Mouse (Mus musculus): ENCODE measurements around the gene Rab4b. TPM values are rescaled to one million over a fixed set of nuclear protein-coding genes. Genes with fewer than 3 reads are reported as not detected.
A peak's percentile ranks its signal among the peaks of the same experiment; 100 is the strongest.

Gene Rab4b
- total and polyA plus RNA-seq, 2 experiments from 2014 or later: 60.5 to 138 TPM

DNA sequence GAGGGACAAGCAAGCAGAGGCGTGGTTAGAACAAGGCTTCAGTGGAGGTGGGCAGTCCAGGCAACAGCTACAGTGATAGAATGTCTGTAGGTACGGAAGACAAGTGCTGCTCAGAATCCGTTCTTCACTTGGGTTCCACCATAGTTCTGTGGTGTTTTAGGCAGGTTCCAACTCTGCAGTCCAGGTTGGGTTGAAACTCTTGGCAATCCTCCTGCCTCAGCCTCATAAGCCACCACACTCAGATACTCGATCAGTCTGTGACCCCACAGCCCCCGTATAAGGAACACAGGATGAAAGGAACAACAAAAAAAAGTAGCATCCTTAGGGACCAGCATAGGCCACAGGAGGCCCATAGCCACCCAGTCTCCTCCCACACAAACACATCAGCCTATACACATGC, 13.7 kb upstream of the Rab4b start:
- DNase-seq (ENCODE audit: low spot score): no peak
- no peak overlapping the region for H3K4me2 ChIP-seq (ENCODE audit: low read depth, low read length, poor library complexity, severe bottlenecking)
- H3K27me3 ChIP-seq (ENCODE audit: insufficient read depth, low read length): no peaks in the 10 kb centered on the region
- WGBS: 92% methylated on average over 5 of the region's 5 CpGs
- H3K4me1 ChIP-seq (ENCODE audit: insufficient read depth, low read length): 0 out of 2 replicates have a peak, but pooled peaks cover 7% of the 10 kb centered on the region
- H3K9me3 ChIP-seq (ENCODE audit: low read length): no peaks in the 10 kb centered on the region
- no peak overlapping the region for H3K27ac ChIP-seq (ENCODE audit: low read depth, low read length)
- H3K4me3 ChIP-seq (ENCODE audit: low read depth, low read length): no peak overlapping the region
- no peak for ATAC-seq (ENCODE audit: low FRiP score)
- H3K36me3 ChIP-seq (ENCODE audit: insufficient read depth, low read length): peaks cover 55% of the 10 kb centered on the region
- TF ChIP-seq CTCF (IDR thresholded peaks at IDR 0.05): no peak
- no peak overlapping the region for H3K9ac ChIP-seq (replicated peaks; ENCODE audit: low read length, poor library complexity, severe bottlenecking)

- no peak overlapping the region for H3K9ac ChIP-seq (replicated peaks; ENCODE audit: low read length, poor library complexity, severe bottlenecking)
- 87% methylated on average over 10 of the region's 10 CpGs for WGBS
Observed at GRCm38 (mm10) chr7:27189271-27189931, 10.7 kb upstream of the Rab4b start.

DNA sequence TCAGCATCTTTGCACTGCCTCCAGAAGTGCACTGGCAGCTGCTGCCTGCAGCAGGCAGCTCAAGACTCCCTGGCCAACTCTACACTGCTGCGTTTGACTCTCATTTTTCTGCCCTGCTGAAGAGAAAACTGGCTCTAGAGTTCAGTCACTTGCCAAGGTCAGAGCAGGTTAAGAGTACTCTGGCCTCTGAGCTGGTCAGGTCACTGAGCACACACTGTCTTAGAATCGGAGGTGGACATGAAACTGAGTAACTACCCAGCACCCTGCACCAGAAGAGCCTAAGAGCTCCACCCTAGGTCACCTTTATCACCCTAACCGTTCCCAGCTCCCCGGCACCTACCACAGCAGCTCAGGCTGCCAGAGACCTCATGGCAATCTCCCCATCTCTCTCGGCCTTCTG, 7.3 kb upstream of the Rab4b start:
- Histone ChIP-seq H3K9ac (replicated peaks; ENCODE audit: low read length, poor library complexity, severe bottlenecking) (no peak overlapping the region), H3K27me3 (ENCODE audit: insufficient read depth, low read length) (no peaks in the 10 kb centered on the region), H3K9me3 (ENCODE audit: low read length) (no peaks in the 10 kb centered on the region), H3K4me2 (ENCODE audit: low read depth, low read length, poor library complexity, severe bottlenecking) (no peak overlapping the region), H3K36me3 (ENCODE audit: insufficient read depth, low read length) (peaks cover 53% of the 10 kb centered on the region), H3K27ac (ENCODE audit: low read depth, low read length) (no peak overlapping the region), H3K4me1 (ENCODE audit: insufficient read depth, low read length) (no peaks in the 10 kb centered on the region), H3K4me3 (ENCODE audit: low read depth, low read length) (no peak overlapping the region)
- DNase-seq (ENCODE audit: low spot score) (no peak), ATAC-seq (ENCODE audit: low FRiP score) (no peak)
- 91% methylated on average over 5 of the region's 5 CpGs for WGBS
- no peak for TF ChIP-seq CTCF (IDR thresholded peaks at IDR 0.05)

More at GRCm38 (mm10) chr7:27189271-27189931, 10.7 kb upstream of the Rab4b start:
- ATAC-seq (ENCODE audit: low FRiP score) (no peak), DNase-seq (ENCODE audit: low spot score) (no peak)
- no peaks in the 10 kb centered on the region for H3K27me3 ChIP-seq (ENCODE audit: insufficient read depth, low read length)
- no peak overlapping the region for H3K4me3 ChIP-seq (ENCODE audit: low read depth, low read length)
- no peak overlapping the region for H3K4me2 ChIP-seq (ENCODE audit: low read depth, low read length, poor library complexity, severe bottlenecking)
- H3K27ac ChIP-seq (ENCODE audit: low read depth, low read length): no peak overlapping the region
- no peaks in the 10 kb centered on the region for H3K9me3 ChIP-seq (ENCODE audit: low read length)
- H3K36me3 ChIP-seq (ENCODE audit: insufficient read depth, low read length): peaks cover 75% of the 10 kb centered on the region
- H3K4me1 ChIP-seq (ENCODE audit: insufficient read depth, low read length): 0 out of 2 replicates have a peak, but pooled peaks cover under 1% of the 10 kb centered on the region
- peak; percentile 35 for TF ChIP-seq CTCF (IDR thresholded peaks at IDR 0.05)

DNA sequence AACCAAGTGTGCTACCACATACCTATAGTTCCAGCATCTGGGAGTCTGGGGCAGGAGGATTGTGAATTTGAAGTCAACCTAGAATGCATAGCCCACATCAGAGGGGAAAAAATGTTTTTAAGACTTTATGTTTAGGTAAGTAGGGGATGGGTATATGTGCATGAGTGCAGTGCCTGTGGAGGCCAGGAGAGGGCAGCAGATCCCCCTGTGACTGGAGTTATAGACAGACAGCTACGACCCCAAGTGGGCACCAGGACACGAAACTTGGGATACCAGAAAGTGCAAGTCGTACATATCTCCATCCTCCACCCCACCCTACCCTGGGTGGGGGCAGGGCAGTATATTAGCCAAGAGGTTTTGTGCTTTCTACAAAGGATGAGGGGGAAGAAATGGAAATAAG, 6.3 kb upstream of the Rab4b start:
- DNase-seq (ENCODE audit: low spot score) (peak; percentile 22), ATAC-seq (ENCODE audit: low FRiP score) (no peak)
- Histone ChIP-seq H3K4me1 (ENCODE audit: insufficient read depth, low read length) (no peaks in the 10 kb centered on the region), H3K4me2 (ENCODE audit: low read depth, low read length, poor library complexity, severe bottlenecking) (no peak overlapping the region), H3K27ac (ENCODE audit: low read depth, low read length) (no peak overlapping the region), H3K4me3 (ENCODE audit: low read depth, low read length) (no peak overlapping the region), H3K27me3 (ENCODE audit: insufficient read depth, low read length) (no peaks in the 10 kb centered on the region), H3K36me3 (ENCODE audit: insufficient read depth, low read length) (peaks cover 44% of the 10 kb centered on the region), H3K9me3 (ENCODE audit: low read length) (no peaks in the 10 kb centered on the region), H3K9ac (replicated peaks; ENCODE audit: low read length, poor library complexity, severe bottlenecking) (no peak overlapping the region)
- peak; percentile 72 for TF ChIP-seq CTCF (IDR thresholded peaks at IDR 0.05)
- WGBS: 73% methylated on average over 3 of the region's 3 CpGs

DNA sequence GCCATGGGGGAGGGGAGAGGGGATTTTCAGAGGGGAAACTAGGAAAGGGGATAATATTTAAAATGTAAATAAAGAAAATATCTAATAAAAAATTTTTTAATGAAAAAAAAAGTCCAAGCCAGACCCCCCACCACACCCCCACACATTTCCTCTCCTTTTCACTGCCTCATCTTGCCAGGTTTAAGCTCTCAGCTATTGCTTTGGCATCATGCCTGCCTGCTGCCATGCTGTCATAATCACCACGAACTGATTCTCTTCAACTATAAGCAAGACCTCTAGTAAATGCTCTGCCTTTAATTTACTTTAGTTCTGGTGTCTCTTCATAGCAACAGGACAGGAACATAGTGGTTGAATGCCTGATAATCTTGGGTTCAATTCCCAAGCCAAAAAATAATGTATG, 3.8 kb upstream of the Rab4b start:
- no peak for TF ChIP-seq CTCF (IDR thresholded peaks at IDR 0.05)
- ATAC-seq (ENCODE audit: low FRiP score): no peak
- no peaks in the 10 kb centered on the region for H3K27me3 ChIP-seq (ENCODE audit: insufficient read depth, low read length)
- no peak overlapping the region for H3K9ac ChIP-seq (replicated peaks; ENCODE audit: low read length, poor library complexity, severe bottlenecking)
- 80% methylated on average over 1 of the region's 1 CpGs for WGBS
- no peaks in the 10 kb centered on the region for H3K4me1 ChIP-seq (ENCODE audit: insufficient read depth, low read length)
- peaks cover 21% of the 10 kb centered on the region for H3K36me3 ChIP-seq (ENCODE audit: insufficient read depth, low read length)
- H3K4me2 ChIP-seq (ENCODE audit: low read depth, low read length, poor library complexity, severe bottlenecking): no peak overlapping the region
- no peak overlapping the region for H3K4me3 ChIP-seq (ENCODE audit: low read depth, low read length)
- no peak for DNase-seq (ENCODE audit: low spot score)
- no peaks in the 10 kb centered on the region for H3K9me3 ChIP-seq (ENCODE audit: low read length)
- H3K27ac ChIP-seq (ENCODE audit: low read depth, low read length): no peak overlapping the region

DNA sequence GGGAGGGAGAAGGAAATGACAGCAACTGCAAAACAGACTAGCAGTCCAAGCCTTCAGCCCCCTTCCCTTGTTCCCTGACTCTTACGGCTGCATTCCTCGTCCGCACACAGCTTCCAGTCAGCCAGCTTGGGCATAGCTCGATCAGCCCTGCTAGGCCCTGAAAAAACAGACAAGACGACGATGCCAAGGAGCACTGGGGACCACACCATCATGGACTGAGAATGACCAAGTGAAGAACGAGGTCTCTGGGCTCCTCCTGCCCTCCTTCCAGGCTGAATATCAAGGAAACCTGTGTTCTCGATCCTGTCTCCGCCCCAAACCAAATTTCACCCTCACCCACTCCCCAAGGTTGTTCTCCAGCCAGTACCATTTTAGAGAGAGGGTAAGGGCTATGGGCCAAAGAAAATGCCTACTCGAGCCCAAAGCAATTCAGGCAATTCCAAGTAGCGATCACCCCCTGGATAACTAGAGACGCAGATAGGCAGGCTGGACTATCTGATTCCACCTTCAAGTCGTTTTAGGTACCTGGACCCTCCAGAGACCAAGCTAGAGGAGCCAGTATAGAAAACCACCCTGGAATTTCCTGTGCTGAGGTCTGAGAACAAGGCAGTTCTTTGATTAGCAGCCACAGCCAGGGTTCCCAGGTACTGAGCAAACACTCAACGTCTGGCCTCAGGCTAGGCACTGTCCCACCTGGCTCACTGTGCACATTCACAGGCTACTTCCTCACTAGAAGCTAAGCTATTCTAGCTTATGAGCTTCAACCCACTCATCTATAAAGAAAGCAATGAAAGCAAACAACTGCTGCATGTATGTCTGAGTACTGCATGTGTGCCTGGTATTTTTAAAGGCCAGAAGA, 2.4 kb upstream of the Rab4b start, which contains the start of the genes Gm21983 and Mia:
Gene Gm21983 (minus strand): TSS at position 250 of the 859 bp plus-strand sequence.
Gene Mia (minus strand): TSS at position 321 of the 859 bp plus-strand sequence.
- DNase-seq (ENCODE audit: low spot score): peak; percentile 28
- H3K27me3 ChIP-seq (ENCODE audit: insufficient read depth, low read length): no peaks in the 10 kb centered on the region
- no peak within 1 kb of the TSS for H3K27ac ChIP-seq (ENCODE audit: low read depth, low read length)
- H3K9me3 ChIP-seq (ENCODE audit: low read length): no peaks in the 10 kb centered on the region
- no peak within 1 kb of the TSS for H3K4me2 ChIP-seq (ENCODE audit: low read depth, low read length, poor library complexity, severe bottlenecking)
- ATAC-seq (ENCODE audit: low FRiP score): no peak
- H3K9ac ChIP-seq (replicated peaks; ENCODE audit: low read length, poor library complexity, severe bottlenecking): 0 out of 2 replicates have a peak within 1 kb of the TSS, but pooled peaks have one; percentile 8
- no peaks in the 10 kb centered on the region for H3K4me1 ChIP-seq (ENCODE audit: insufficient read depth, low read length)
- 71% methylated on average over 14 of the region's 14 CpGs for WGBS
- peaks cover 12% of the 10 kb centered on the region for H3K36me3 ChIP-seq (ENCODE audit: insufficient read depth, low read length)
- H3K4me3 ChIP-seq (ENCODE audit: low read depth, low read length): no peak within 1 kb of the TSS
- no peak for TF ChIP-seq CTCF (IDR thresholded peaks at IDR 0.05)

Measured in midbrain, postnatal 0 days (tissue).